Mouse (Mus musculus) kidney, adult 11 months (tissue): ENCODE measurements around the gene Ttc30a2.
A peak's percentile ranks its signal among the peaks of the same experiment; 100 is the strongest.

Experiments used
- DNase-seq: peaks from one replicate; pipeline ENCODE4 v3.0.0; 2022

The Ttc30a2 gene

DNA sequence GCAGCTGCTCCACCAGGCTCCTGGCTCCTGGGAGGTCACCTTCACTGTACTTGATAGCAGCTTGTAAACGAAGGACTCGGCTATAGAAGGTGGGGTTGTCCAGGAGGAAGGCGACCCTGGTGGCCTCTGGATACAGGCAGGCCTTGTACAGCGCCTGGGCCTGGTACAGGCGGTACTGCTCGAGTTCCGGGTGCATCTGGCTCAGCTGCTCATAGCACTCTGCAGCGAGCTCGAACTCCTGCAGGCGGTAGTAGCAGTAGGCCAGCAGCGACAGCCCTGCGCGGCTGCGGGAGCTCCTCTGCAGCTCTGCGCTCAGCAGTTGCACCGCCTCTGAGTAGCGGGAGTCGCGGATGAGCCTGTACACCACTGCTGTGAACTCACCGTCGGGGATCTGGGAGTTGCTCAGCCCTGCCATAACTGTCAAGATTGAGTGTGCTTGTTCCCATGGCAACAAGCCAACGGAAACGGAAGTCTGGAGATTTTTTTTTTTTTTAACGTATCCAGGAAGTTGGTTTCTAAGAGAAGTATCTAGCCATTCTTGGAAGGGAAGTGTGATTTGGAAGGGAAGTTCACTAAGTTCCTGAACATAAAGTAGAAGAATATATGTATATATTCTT lies at the start of gene Ttc30a2:
Gene Ttc30a2, minus strand, starts transcription at position 419 of the 617 bp plus-strand sequence.
- peak; percentile 15 for DNase-seq

DNA sequence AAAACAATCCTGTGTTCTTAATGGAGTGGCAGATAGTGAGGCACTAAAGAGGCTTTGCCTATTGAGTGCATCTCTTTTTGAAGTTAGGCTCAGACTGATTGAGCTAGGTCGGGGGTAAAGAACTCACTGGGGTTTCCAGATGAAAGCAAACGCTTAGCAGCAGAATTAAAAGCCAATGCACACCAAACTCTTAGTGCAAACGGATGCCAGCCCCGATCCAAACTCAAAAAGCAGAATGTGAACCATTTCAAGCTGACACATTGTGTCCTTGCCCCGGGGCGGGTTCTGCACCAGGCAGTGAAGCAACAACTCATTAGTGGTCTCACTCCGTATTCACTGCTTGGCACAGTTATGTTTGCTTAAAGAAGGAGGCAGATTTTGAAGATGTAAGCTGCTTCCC lies 38.9 kb upstream of the Ttc30a2 start:
- DNase-seq = no peak

DNA sequence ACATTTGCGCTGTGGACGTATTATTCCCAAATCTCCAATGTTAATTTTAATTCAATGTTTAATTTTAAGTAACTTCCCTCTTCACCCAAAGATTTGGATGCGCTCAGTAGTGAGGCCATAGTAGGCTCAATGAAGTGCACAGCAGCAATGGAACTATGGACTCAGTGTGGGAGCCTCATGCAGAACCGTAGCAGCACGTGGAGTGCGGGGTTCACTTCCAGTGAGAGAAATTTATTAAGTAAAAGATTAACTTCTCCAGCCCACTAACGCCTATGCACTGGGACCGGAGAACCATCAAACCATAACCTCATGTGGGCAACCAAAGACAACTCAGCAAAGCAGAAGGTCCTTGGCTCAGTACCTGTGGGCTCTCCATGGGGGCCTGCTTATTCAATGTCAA lies 38.2 kb upstream of the Ttc30a2 start:
- peak; percentile 71 for DNase-seq

DNA sequence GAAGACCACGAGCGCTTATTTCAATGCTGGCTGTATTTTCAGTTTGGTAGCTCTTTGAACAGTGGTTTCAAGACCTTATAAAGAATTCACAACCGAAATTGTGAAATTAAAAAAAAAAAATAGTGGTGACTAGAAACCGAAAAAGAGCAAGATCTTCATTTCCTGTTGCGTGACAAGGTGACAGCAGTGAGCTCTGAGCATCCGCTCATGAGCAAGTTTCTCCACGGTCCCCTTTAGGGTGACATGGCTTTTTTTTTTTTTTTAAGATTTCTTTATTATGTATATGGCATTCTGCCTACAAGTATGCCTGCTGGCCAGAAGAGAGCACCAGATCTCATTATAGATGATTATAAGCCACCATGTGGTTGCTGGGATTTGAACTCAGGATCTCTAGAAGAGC lies 37.5 kb upstream of the Ttc30a2 start:
- DNase-seq = no peak

DNA sequence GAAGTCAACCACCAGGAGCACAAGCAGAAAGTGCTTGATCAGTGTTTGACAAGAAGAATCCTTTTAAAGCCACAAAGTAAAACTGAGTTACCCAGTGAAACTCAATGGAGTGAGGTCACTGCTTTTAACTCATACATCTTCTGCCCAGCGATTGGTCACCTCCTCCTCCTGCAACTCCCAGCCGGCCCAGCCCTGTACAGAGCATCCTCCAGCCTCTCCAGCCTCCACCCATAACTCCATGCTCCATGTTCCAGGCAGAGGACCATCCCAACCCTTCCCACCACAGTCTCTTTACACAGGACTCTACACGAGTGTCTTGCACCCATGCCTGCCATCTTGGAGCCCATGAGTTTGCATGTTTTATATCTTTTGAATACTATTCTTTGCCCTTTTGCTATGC lies 36.7 kb upstream of the Ttc30a2 start:
- no peak for DNase-seq

DNA sequence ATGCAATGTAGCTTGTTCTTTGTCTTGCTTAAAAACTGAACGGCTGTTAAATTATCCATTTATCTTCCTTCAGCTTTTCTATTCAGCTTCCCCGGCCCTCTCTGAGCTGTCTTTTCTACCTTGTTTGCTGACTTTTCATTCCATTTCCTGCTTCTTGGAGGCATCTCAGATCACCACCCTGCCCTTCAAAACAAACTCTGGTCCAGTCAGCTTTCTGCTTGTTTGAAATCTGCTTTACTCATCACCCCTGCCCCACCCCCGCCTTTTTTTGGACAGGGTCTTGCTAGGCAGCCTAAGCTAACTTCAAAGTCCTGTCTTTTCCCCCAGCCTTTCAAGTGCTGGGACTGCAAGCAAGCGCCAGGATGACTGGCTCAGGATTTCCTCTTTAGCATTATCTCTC lies 28.2 kb upstream of the Ttc30a2 start:
- no peak for DNase-seq

DNA sequence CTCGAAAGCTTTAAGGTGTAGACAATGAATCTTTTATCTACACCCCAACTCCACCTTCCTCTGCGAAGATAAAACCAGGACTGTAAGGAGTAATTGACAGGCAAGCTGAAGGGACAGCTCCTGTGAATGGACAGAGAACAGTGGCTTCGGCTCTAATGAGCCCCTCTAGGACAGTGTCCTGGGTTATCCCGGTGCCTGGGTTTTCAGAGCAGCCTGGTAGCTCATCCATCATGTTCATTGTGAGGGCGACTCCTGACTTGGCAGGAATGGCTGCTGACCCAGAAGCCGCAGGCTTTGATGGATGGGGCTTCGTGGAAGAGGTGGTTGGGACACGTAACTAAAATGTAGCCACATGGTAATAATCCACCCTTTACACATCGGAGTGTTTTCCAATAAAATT lies 24.9 kb upstream of the Ttc30a2 start:
- DNase-seq = no peak

DNA sequence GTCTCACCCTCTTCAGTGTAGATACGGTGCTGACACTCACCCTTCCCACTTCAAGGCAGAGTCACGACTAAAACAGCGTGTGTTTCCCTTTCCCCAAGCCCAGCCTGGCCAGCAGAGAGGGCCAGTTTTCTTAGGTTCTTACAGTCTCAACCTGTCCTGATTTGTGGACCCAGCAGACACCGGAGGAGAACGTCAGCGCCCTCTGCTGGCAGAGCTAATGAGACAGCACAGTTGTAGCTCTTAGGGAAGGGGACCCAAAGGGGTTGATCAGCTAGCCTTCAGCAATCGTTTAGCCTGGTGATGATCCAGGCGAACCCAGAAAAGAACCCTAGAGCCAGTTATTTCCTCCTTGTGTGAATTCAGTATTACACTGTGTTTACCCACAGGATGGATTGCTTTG lies 23.4 kb upstream of the Ttc30a2 start:
- peak; percentile 66 for DNase-seq

DNA sequence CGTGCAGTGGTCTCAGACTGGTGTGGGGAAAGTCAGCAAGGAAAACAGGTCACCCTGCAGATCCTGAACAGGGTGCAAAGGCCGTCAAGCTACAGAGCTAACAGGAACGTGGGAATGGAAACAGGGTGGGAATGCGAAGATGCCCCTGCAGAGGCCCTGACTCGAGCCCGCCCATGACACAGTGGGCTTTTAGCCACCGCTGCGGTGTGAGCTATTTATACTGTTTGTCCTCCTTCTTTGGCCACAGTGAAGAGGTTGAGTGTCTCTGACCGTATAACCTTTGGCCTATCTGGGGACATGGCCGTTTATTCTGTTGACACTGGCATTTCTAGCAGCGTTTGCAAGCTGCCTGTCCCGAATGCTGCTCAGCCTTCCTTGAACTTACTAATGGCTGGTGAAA lies 21.7 kb upstream of the Ttc30a2 start:
- peak; percentile 34 for DNase-seq

DNA sequence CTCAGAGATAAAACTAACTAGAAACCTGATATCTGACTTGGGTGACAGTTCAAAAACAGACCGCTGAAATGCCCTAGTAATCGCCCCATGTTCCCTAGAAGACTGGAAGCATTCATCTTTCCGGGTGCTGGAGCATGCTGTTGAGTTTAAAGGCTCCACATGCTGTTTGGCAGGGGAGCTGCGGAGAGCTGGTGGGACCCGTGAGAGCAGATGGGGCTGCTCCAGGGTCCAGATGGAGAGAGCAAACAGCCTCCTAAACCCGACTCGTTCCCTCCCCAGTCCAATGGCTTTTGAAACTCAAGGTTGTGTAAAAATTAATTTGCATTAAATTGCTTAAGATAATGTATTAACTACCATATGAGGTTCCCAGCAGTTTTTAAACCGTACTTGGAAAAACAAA lies 20.7 kb upstream of the Ttc30a2 start:
- no peak for DNase-seq

DNA sequence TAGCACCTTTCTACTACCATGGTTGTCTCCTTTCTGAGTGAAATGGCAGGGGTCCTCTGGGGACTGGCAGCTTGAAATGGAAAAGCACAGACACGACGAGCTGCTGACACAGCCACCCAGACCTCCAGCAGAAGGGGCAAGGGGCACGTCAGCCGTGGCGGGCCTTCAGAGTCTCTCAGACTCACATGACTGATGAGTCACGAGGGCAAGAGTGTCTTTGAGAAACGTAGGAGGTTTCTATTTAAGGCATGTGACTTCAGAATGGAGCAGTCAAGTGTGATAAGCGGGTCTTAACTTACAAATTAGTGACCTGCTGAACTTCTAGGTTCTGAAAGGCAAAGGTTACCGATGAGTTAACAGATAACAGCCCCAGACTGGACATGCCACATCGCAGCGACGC lies 19.8 kb upstream of the Ttc30a2 start:
- DNase-seq = peak; percentile 79

DNA sequence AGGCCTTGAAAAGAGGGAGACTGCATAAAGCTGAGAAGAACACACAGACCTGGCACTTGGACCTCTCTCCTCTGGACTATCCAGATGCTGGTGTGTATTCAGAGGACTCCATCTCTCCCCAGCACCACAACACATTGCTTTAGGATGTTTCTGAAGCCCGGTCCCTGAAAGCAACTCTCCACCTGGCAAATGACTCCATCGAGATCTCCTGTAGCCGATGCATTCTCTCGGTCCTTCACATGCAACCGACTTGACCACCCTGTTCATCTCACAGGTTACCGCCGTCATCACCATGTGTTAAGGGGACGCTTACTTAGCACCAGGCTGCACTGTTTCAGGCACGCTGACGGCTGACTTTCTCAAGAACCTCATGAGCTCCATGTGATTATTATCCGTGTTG lies 16.9 kb upstream of the Ttc30a2 start:
- no peak for DNase-seq

DNA sequence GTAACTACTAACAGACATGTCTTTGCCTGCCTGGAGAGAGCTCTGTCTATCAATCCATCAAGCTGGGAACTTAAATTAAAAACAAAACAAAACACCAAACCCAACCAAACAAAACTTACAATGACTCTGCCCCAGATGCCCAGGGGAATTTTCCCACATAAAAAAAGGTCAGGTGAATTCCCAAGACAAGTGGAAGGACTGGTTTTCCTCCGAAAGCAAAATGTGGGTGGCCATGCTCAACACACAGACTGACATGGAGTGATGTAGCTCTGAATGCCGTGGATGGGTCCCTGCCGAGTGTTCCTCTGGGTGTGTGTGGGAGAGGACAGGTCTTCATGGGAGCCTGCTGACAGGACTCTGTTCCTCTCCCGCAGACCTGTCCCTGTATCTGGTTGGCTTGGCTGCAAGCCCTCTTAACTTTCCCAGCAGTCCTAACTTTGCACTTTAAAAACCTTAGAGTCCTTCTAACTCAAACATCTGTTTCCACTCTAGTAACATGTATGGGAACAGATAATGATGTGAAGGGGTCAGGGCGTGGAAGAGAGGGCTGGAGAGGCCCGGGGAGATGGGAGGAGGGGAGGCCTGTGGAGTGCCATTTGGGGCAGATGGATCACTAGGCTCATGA lies 13.7 kb upstream of the Ttc30a2 start:
- no peak for DNase-seq

DNA sequence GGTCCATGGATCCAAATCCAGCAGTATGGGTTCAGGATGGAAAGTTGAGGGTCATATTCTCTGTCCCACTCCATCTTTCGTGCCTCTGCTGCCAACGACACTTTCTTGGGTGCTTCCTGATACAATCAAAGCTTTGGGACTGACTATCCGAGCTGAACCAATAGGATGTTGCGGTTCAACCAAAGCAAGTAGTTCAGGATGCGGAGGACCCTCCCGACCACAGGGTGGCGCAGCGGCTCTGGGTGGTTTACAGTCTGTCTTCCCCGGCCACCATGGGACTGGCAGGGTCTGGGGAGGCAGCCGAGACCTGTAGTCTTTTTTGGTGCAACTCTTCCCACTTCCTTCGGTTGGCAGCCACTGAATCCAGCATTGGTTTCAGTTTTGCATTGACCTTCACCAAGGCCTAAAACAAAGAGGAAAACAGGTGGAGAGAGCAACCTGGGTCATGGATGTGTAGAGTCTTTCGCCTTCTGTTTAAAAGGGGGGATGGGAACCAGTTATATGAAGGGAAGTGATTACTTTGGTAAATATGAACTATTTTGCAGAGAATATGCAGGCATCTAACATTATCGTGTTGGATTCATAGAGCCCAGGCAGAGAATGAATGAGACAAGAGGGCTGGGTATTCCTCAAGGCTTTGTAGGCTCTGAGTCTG lies 13.0 kb upstream of the Ttc30a2 start:
- DNase-seq = peak; percentile 50

DNA sequence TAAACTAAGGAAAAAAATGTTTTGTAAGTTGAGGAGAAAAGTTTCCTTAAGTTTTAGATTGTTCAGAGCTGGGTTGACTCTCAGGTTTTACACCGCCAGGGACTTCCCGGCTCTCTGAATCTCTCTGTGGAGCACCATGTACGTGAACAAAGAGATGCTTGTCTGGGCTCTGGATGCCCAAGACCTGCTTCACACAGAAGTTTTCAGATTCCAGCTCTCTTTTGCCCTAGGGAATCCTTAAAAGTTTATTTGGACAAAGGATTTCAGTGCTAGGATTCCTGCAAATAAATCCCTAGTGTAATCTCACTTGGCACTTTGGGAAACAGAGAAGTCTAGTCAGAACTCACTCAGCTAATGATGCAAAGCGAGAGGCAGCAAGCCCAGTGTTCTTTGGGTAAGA lies 11.7 kb upstream of the Ttc30a2 start:
- no peak for DNase-seq

DNA sequence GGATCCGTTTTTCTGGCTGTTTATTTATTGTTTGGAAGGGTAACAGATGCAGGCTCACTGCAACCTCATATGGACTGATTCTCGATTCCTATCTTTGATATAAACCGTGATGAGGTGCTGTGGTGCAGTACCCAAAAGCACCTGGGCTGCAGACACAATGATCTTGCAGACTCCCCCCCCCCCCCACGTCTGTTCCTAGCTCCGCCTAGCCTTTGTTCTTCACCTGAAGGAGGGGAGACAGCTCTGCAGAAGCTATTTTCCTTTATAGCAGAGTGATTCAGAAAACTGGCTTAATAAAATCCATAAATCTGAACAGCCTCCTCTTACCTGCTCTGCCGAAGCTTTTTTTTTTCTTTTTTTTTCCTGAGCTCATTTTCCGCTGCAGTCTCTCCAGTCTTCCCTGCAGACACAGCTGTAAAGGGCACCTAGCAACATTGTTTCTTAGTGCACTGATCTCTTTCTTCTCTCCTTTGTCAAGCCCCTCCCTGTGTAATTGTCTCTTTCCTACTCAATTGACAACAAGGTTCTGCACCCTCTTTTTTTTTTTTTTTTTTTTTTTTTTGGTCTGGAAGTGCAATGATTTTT lies 10.9 kb upstream of the Ttc30a2 start:
- no peak for DNase-seq

DNA sequence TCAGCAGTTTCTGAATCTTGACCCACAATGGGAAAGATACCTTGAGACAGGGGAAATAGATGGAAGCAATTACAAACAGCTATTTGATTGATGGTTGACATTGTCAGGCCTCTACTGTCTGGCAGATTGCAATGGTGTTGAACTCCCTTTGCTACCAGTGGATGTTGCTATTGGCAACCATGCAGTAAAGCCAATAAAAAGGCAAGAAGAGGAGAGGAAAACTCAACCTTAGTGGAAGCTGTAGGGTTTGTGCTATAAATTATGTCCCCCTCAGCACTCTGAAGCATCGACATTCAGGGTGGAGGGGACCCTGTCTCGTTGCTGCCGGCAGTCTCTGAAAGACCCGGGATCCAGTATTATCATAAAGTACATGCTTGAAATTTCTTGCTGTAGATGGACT lies 10.4 kb upstream of the Ttc30a2 start:
- no peak for DNase-seq

DNA sequence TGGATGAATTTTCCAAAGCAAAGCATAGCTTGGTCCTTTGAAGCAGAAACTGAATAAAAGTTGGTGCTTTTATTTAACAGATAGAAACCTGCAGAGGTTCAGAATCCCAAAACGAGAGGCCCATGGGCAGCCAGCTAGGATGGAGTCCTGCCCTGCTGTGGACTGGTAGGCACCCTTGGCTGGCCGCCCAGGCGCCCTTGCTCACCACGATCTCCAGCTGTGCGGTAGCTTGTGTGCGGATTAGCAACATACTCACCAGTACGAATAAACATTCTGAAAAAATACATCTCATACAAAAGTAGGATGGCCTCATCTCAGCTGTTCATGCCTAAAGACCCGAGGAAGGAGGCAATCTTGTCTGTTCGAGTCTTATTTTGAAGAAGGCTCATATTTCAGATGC lies 9.8 kb upstream of the Ttc30a2 start:
- no peak for DNase-seq

DNA sequence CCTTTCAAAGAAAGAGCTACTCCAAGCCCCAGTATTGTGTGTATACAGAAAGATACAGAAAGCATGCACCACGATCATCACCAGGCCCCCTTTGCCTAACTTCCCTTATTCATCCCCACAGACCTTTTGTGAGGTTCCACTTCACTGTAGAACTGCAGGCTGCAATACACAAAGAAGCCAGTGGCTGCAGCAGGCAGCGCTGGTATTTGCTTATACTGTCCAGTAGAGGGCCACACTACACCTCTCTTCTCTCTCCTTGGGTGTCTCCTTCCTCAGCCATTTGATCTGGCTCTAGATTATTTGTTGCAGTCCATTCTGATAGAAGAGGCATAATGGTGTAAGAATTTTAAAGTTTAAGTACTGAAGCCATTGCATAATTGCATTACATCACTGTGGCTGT lies 7.2 kb upstream of the Ttc30a2 start:
- peak; percentile 68 for DNase-seq

DNA sequence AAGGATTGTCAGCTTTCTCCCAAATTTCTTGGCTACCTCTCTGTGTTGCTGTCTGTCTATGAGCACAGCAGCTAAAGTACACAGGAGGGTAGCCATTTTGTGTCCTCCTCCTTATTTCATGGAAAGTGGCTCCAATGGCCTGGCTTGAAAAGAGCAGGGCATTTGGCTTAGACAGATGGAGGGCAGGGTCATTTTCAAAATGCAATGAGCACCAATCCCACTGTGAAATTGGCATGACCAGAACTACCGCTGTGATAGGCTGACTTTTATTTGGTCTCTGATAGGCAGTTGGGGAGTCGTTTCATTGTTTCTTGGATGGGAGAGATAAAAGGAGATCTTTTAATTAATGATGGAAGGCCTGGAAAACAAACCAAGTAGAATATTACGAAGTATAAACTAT lies 5.9 kb upstream of the Ttc30a2 start:
- DNase-seq = no peak

DNA sequence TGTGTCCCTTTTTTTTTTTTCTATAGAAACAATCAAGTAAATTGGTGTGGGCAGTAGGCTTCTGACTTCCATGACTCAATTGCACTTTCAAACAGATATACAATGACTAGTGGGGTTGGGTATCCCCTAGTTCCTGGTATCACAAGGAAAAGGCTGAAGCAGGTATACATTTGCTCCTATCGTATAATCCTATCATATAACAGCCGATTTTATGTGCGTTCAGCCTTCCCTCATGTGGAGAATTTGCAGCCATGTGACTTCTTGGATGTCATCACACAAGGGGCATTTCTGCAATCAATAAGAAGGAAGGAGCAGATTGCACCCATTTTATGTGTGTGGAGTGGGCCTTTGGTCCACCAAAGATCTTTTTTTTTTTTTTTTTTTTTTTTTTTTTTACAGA lies 5.1 kb upstream of the Ttc30a2 start:
- DNase-seq = no peak

DNA sequence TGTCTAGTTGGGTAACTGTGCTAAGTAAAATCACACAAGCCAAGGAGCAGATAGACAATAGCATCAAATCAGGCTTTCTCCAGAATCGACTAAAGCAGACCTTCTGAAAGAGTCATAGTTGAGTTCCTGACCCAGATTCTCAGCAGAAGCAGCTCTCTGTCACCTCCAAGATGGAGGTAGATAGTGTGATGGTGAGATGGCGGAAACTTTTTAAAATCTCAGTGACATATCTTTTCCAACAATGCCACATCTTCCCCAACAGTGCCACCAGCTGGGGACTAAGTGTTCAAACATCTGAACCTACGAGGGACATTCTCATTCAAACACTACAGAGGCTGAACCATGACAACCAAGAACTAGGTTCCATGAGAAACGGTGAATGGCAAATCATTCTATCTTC lies 4.7 kb upstream of the Ttc30a2 start:
- DNase-seq = no peak

DNA sequence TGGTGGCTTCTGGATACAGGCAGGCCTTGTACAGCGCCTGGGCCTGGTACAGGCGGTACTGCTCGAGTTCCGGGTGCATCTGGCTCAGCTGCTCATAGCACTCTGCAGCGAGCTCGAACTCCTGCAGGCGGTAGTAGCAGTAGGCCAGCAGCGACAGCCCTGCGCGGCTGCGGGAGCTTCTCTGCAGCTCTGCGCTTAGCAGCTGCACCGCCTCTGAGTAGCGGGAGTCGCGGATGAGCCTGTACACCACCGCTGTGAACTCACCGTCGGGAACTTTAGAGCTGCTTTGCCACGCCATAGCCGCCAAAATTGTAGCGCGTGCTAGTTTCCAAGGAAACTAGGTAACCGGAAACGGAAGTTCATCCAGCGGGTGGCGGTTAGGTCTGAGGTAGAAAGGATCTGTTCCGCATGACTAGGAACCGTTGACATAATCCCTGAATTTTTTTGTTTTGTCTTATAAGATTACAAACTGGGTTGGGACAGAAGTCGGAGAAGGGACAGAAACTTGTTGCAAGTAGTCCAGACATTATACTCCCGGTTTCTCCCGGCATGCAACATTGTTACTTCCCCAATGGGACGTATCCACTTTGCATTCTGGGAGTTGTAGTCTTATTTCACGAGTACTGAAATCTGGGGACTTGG lies 3.6 kb upstream of the Ttc30a2 start, which contains the start of gene Ttc30a1:
Gene Ttc30a1, minus strand, starts transcription at position 528 of the 642 bp plus-strand sequence.
- peak; percentile 78 for DNase-seq
